Mouse (Mus musculus) CH12.LX (cell line): ENCODE measurements at regions not wholly inside any gene's neighbourhood (a gene's known extent, or its start where the extent isn't known, plus 50 kb on each side); places are given as distances from the start of the nearest gene placed in this dataset.

Experiments
- CTCF ChIP-seq, 2 experiments: IDR thresholded peaks in 1 of 2; conservative IDR thresholded peaks in 1 of 2; 2 replicates each; pipeline ENCODE4 v1.5.1; 2011 to 2012; ENCODE audit warnings: low read depth in 2 of 2, low read length in 2 of 2, improper control_type of control experiment in 1 of 2, inconsistent platforms in 1 of 2, mild to moderate bottlenecking in 1 of 2, moderate library complexity in 1 of 2
- EP300 ChIP-seq: IDR thresholded peaks from 2 replicates; pipeline ENCODE4 v1.6.1; 2011; ENCODE audit warnings: low read length, improper control_type of control experiment

GRCm38 (mm10) chr9:118357406-118357805 lies 120.6 kb upstream of the Eomes start:
- no peak for TF ChIP-seq CTCF (conservative IDR thresholded peaks at IDR 0.05 in 1 of 2, IDR thresholded peaks at IDR 0.05 in 1 of 2; ENCODE audit: low read depth in 2 of 2, low read length in 2 of 2)
- no peak for TF ChIP-seq EP300
